Mouse (Mus musculus): Measurements from ENCODE around the gene Pex14. TPM values are rescaled to one million over a fixed set of nuclear protein-coding genes. Genes with fewer than 3 reads are reported as not detected.

Pex14 gene
- polyA plus RNA-seq, 1 experiment from 2014 or later: 61.1 TPM

DNA sequence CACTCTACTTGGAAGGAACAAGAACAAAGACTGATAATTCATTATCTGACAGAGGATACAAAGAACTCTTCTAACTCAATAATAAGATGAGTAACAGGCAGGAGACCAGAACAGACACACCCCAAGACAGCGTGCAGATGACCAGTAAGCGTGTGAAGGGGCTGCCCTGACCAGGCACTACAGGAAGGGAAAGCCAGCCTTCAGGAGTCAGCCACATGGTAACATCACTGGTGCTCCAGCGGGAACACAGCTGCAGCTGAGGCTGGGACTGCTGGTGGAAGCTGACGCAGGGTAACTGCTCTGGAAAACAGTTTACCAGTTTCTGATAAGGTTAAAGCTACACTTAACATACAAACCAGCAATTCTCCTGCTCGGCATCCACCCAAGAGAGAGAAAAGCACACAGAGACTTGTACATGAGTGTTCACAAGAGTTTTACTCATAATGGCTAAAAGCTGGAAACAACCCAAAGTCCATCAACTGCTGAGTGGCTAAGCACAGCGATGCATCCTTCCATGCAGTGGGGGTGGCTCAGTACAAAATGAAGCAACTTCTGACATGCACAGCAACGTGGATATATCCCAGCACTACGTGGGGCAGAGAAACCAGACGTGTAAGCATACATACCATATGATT, 121.3 kb downstream of the Pex14 start:
- 74% methylated on average over 9 of the region's 9 CpGs for WGBS
- Histone ChIP-seq H3K27me3 (no peaks in the 10 kb centered on the region), H3K27ac (no peak overlapping the region), H3K36me3 (peaks cover 8% of the 10 kb centered on the region; the same call in 1 of the 2 replicates), H3K4me2 (no peak overlapping the region), H3K9ac (no peak overlapping the region), H3K4me1 (peaks cover 39% of the 10 kb centered on the region), H3K9me3 (replicated peaks) (no peaks in the 10 kb centered on the region), H3K4me3 (replicated peaks) (no peak overlapping the region)
- ATAC-seq (replicated peaks; ENCODE audit: low FRiP score): no peak

DNA sequence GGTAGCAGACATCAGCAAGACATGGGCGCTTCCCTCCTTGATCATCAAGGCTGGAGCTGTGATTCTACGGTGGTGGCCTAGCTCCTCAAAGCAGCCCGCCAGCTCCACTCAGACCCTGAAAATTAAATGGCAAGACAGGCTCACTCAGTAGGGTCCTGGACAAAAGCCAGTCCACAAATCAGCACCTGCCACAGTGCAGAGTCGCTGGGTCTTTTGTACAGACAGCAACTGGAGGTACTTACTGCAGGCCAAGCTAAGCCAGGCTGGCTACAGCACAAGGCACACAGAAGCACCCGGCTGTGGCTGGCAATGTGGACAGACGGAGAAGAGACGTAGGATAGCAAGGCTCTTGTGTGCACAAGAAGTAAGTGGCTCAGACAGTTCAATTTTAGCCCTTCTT, 124.8 kb downstream of the Pex14 start:
- no peaks in the 10 kb centered on the region for H3K27me3 ChIP-seq
- WGBS: 66% methylated on average over 7 of the region's 7 CpGs
- no peak overlapping the region for H3K27ac ChIP-seq
- no peaks in the 10 kb centered on the region for H3K36me3 ChIP-seq
- no peak overlapping the region for H3K9ac ChIP-seq
- no peak for ATAC-seq (replicated peaks; ENCODE audit: low FRiP score)
- no peak overlapping the region for H3K4me3 ChIP-seq (replicated peaks)
- no peaks in the 10 kb centered on the region for H3K9me3 ChIP-seq (replicated peaks)
- H3K4me1 ChIP-seq: peaks cover 62% of the 10 kb centered on the region
- no peak overlapping the region for H3K4me2 ChIP-seq

DNA sequence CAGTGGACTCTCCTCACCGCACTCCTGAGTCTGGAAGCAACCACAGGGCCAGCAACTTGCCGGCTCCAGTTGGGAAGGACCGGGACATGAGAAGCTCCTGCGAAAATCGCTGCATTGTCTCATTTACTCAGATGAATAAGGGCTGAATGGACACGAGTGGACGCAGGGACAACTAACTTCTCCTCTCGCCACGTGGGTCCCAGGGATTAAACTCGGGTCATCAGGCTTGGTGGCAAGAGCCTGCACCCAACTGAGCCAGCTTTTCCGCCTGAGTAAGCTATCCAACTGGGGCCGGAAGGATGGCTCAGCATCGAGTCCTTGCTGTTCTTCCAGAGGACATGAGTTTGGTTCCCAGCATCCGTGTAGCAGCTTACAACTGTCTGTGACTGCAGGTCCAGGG, 126.3 kb downstream of the Pex14 start:
- Histone ChIP-seq H3K4me2 (no peak overlapping the region), H3K4me1 (peaks cover 64% of the 10 kb centered on the region)
- 71% methylated on average over 14 of the region's 14 CpGs for WGBS

DNA sequence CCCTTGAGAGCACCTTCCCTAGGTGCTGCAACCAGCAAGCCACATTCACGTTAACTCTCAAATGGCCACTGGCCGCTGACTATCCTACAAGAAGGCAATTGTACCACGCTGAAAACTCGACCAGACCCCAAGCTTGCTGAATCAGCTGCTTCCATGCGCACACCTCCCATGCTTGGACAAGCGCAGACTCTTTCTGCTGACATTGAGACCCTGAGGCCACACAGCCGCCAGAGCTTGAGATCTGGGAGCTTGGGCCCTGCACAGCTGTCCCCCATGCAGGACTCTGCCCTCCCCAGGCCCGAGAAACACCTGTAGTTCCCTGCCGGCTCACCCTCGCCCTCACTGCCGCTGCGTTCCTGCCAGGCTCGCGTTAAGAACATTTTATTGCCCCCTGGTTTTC, 127.0 kb downstream of the Pex14 start:
- 52% methylated on average over 14 of the region's 14 CpGs for WGBS
- H3K4me2 ChIP-seq: no peak overlapping the region
- peak overlapping the region; percentile 42 for H3K27ac ChIP-seq
- ATAC-seq (replicated peaks; ENCODE audit: low FRiP score): no peak
- H3K9ac ChIP-seq: 0 out of 2 replicates have a peak overlapping the region, but pooled peaks have one; percentile 14
- no peak overlapping the region for H3K4me3 ChIP-seq (replicated peaks)
- no peaks in the 10 kb centered on the region for H3K27me3 ChIP-seq
- H3K4me1 ChIP-seq: peaks cover 68% of the 10 kb centered on the region
- no peaks in the 10 kb centered on the region for H3K36me3 ChIP-seq
- no peaks in the 10 kb centered on the region for H3K9me3 ChIP-seq (replicated peaks)

More for the DNA sequence above, 126.3 kb downstream of the Pex14 start:
- Histone ChIP-seq H3K27ac (no peak overlapping the region), H3K27me3 (no peaks in the 10 kb centered on the region), H3K9me3 (replicated peaks) (no peaks in the 10 kb centered on the region), H3K36me3 (no peaks in the 10 kb centered on the region), H3K9ac (no peak overlapping the region), H3K4me3 (replicated peaks) (no peak overlapping the region)
- ATAC-seq (replicated peaks; ENCODE audit: low FRiP score): no peak

DNA sequence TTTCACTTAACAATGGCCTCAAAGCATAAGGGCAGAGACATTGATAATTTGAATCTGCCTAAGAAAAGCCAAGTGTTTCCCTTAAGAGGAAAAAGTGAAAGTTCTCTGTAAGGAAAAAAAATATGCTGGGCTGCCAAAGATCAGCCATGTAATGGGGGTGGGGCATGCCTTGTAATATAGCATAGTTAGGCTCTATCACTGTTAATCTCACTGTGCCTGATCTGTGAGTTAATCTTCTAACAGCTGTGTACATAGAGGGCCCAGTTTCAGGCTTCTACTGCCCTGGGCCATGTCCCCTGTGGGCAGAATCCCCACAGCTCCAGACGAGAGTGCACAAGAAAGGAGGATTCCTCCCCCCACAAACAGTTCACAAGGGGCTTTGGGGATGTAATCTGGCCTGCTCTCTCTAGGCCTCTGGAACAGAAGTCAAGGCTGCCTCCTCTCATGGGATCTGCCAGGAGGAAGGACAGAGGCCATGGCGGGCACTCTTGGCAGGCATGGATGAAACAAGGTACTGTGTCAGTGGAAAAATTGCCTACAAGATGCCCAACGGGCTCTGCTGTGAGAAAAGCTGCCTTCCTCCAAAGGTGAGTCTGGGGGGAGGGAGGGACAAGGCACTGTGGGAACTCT, 127.9 kb downstream of the Pex14 start:
- H3K27ac ChIP-seq: peak overlapping the region; percentile 29

DNA sequence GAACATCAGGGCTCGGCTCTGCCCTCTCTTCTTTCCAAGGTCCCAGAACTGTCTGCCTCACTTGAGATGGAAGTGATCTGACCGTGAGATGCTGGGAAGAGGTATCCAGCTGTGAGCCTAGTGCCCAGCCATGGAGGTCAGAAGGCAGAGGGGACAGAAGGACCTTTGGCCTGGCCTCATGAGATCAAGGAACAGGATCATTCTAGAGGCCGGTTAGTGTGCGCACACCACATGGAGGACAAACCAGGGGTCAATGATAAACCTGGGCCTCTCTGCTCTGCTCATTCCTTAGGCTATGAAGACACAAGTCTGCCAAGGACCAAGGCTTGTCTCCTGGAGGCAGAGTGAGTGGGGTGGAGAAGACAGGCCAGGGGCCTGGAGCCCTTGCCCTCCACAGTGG, 128.9 kb downstream of the Pex14 start:
- Histone ChIP-seq H3K4me1 (peaks cover 84% of the 10 kb centered on the region), H3K27ac (peak overlapping the region; percentile 29; the same call in 1 of the 2 replicates)

More for the DNA sequence above, 127.9 kb downstream of the Pex14 start:
- Histone ChIP-seq H3K4me1 (peaks cover 74% of the 10 kb centered on the region), H3K36me3 (no peaks in the 10 kb centered on the region), H3K9me3 (replicated peaks) (no peaks in the 10 kb centered on the region), H3K27me3 (no peaks in the 10 kb centered on the region), H3K9ac (peak overlapping the region; percentile 14; the same call in 1 of the 2 replicates), H3K4me2 (no peak overlapping the region), H3K4me3 (replicated peaks) (no peak overlapping the region)
- WGBS: 60% methylated on average over 3 of the region's 3 CpGs
- no peak for ATAC-seq (replicated peaks; ENCODE audit: low FRiP score)

DNA sequence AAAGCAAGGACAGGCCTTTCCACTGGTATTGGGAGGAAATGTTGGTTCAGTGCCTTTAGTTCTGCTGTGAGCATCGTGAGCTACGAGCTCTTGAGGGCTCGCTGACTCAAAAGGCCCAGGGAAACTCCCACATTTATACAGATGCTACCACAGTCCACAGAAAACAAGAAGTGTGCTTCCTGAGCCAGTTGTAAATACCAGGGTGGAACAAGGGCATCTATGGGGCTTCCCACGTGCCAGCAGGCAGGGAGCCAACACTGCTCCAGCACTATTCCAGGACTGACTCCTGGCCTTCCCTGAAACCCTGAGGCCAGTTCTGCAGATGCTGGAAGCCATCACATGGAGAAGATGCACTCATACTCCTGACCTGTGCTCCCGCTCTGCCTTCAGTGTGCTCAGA, 130.1 kb downstream of the Pex14 start:
- Histone ChIP-seq H3K4me3 (replicated peaks) (no peak overlapping the region), H3K36me3 (peaks cover 14% of the 10 kb centered on the region; the same call in 1 of the 2 replicates), H3K9me3 (replicated peaks) (no peaks in the 10 kb centered on the region), H3K27ac (peak overlapping the region; percentile 22; the same call in 1 of the 2 replicates), H3K9ac (no peak overlapping the region), H3K27me3 (no peaks in the 10 kb centered on the region), H3K4me1 (peaks cover 87% of the 10 kb centered on the region), H3K4me2 (no peak overlapping the region)
- no peak for ATAC-seq (replicated peaks; ENCODE audit: low FRiP score)
- WGBS: 44% methylated on average over 5 of the region's 5 CpGs

More for the DNA sequence above, 128.9 kb downstream of the Pex14 start:
- H3K9me3 ChIP-seq (replicated peaks): no peaks in the 10 kb centered on the region
- H3K9ac ChIP-seq: no peak overlapping the region
- no peak overlapping the region for H3K4me3 ChIP-seq (replicated peaks)
- H3K4me2 ChIP-seq: no peak overlapping the region
- H3K36me3 ChIP-seq: peaks cover 8% of the 10 kb centered on the region; the same call in 1 of the 2 replicates
- WGBS: 80% methylated on average over 4 of the region's 4 CpGs
- no peaks in the 10 kb centered on the region for H3K27me3 ChIP-seq
- no peak for ATAC-seq (replicated peaks; ENCODE audit: low FRiP score)

DNA sequence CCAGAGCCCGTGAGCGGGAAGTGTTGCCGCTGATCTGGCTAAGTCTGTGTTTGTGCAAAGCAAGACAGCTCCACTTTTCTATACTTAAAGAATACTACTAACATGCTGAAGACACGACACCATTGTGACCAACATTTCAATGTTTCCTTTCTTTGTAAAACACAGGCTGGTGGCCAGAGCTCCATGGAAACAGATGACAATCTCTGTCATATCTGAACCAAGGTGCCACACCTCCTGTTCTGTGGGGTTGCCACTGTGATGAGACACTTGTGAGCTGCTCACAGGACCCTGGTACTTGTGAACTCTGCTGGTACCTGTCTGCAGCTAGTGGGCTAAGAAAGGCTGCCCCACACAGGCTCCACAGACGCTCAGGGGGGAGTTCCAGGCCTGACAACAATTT, 130.8 kb downstream of the Pex14 start:
- no peak overlapping the region for H3K9ac ChIP-seq
- H3K27ac ChIP-seq: no peak overlapping the region
- no peak overlapping the region for H3K4me3 ChIP-seq (replicated peaks)
- no peak overlapping the region for H3K4me2 ChIP-seq
- H3K36me3 ChIP-seq: peaks cover 20% of the 10 kb centered on the region; the same call in 1 of the 2 replicates
- WGBS: 63% methylated on average over 5 of the region's 5 CpGs
- ATAC-seq (replicated peaks; ENCODE audit: low FRiP score): no peak
- peaks cover 88% of the 10 kb centered on the region for H3K4me1 ChIP-seq
- no peaks in the 10 kb centered on the region for H3K27me3 ChIP-seq
- H3K9me3 ChIP-seq (replicated peaks): no peaks in the 10 kb centered on the region

DNA sequence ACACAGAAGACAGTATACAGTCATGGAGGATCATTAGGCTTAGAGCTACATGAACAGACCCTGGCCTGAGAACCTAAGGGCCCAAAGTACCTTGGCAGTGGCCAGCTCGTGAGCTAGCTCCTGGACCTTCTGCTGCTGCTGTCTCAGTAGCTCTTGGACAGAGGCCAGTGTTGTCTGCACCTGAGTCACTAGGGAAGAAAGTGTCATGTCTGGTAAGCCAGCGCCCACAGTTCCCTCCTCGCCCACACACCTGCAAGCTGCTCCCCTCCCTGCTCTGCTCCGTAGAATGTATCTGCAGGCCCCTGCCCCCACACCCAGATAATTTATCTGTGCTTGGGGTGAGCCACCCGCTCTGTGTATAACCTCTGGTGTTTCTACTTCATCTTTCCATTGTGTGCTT, 133.5 kb downstream of the Pex14 start:
- Histone ChIP-seq H3K36me3 (peaks cover 38% of the 10 kb centered on the region), H3K27me3 (no peaks in the 10 kb centered on the region), H3K4me2 (no peak overlapping the region), H3K4me1 (peaks cover 61% of the 10 kb centered on the region), H3K27ac (no peak overlapping the region), H3K4me3 (replicated peaks) (no peak overlapping the region), H3K9ac (no peak overlapping the region), H3K9me3 (replicated peaks) (no peaks in the 10 kb centered on the region)
- 70% methylated on average over 5 of the region's 5 CpGs for WGBS
- no peak for ATAC-seq (replicated peaks; ENCODE audit: low FRiP score)

DNA sequence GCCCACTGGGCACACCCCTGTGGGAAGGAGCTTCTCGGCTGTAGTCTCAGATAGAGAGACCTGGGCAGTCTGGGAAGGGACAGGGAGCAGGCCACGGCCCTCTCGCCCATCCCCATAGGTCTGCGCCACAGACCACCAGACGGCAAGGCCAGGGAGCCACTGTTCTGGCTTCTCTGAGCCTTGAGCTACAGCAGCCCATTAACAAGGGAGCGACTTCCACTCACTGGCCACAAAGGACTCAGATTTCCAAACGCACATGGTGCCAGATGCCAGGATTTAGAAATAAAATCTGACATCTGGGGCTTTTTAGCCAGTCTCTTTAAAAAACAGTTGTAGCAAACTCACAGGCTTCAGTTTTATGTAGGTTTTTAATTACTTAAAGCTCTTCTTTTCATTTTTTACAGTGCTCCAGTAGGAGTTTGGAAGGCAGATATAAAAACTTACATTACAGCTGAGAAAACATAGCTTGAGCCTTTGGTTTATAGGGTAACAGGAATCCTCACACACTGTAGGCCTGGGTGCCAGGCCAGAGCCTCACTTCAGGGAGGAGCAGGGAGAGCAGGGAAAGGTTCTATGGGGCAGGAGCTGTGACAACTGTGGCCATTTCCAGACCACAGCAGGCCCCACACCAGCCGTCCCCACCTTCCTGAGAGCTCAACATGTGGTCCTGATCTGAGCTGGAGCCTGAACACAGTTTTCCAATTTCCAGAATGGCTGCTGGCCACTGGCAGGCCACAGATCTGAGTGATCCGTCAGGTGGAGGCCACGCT, 134.9 kb downstream of the Pex14 start:
- peaks cover 45% of the 10 kb centered on the region for H3K36me3 ChIP-seq
- H3K4me2 ChIP-seq: no peak overlapping the region
- WGBS: 64% methylated on average over 10 of the region's 10 CpGs
- H3K4me3 ChIP-seq (replicated peaks): no peak overlapping the region
- H3K4me1 ChIP-seq: peaks cover 57% of the 10 kb centered on the region
- no peak overlapping the region for H3K9ac ChIP-seq
- peak overlapping the region; percentile 63 for H3K27ac ChIP-seq
- no peaks in the 10 kb centered on the region for H3K27me3 ChIP-seq
- no peaks in the 10 kb centered on the region for H3K9me3 ChIP-seq (replicated peaks)
- 0 out of 2 replicates have a peak, but pooled peaks have one; percentile 14 for ATAC-seq (replicated peaks; ENCODE audit: low FRiP score)

DNA sequence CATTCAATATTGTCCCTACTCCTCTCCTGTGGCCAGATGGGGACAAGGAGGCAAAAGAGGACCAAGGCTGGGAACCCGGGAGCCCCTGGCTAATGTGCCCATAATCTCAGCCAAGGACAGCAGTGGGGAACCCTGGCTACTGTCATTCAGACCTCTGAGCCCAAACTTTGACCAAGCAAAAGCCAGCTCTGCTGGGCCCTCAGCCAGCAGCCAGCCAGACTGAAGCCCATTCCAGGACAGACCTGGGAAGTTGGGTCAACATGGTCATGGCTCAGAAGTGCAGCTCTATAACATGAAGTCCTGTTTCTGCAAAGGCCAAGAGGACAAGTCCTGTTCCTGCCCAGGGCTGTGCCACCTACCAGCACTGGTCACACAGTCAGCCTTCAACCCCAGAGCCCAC, 137.6 kb downstream of the Pex14 start:
- Histone ChIP-seq H3K9ac (no peak overlapping the region), H3K9me3 (replicated peaks) (no peaks in the 10 kb centered on the region), H3K4me1 (peaks cover 44% of the 10 kb centered on the region), H3K27ac (no peak overlapping the region), H3K27me3 (no peaks in the 10 kb centered on the region), H3K36me3 (peaks cover 45% of the 10 kb centered on the region), H3K4me3 (replicated peaks) (no peak overlapping the region), H3K4me2 (no peak overlapping the region)
- no peak for ATAC-seq (replicated peaks; ENCODE audit: low FRiP score)
- WGBS: 91% methylated on average over 1 of the region's 1 CpGs

DNA sequence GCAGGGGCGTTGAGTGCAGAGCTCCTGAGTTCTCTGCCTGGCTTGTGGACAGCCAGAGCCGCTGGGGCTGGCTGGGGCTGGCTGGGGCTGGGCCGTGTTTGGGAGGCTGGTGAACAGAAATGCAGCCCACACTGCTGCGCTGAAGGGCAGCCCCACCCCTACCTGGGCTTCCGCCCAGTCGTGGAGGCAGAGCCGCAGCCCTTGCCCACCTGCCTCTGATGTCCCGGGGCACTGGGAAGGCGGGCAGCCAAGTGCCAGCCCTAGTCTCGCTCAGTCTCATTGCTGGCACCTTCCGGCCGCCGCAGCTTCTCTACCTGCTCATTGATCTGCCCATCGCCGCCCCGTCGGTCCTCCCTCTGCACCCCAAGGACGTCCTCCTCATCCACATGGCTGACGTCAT, 138.6 kb downstream of the Pex14 start:
- peaks cover 41% of the 10 kb centered on the region for H3K4me1 ChIP-seq
- no peak overlapping the region for H3K27ac ChIP-seq
- H3K27me3 ChIP-seq: no peaks in the 10 kb centered on the region
- peaks cover 40% of the 10 kb centered on the region for H3K36me3 ChIP-seq
- no peak overlapping the region for H3K9ac ChIP-seq
- no peak overlapping the region for H3K4me2 ChIP-seq
- no peak overlapping the region for H3K4me3 ChIP-seq (replicated peaks)
- 88% methylated on average over 19 of the region's 19 CpGs for WGBS
- no peaks in the 10 kb centered on the region for H3K9me3 ChIP-seq (replicated peaks)
- no peak for ATAC-seq (replicated peaks; ENCODE audit: low FRiP score)

Measured in kidney, embryonic 15.5 days (tissue).